19 mouse cellular contexts compared by ENCODE assay signal in genomic region chr4:13243268-13243667, GRCm38 (mm10).
DNase-seq lines count a peak whose midpoint lies in the region; ATAC-seq lines count a peak whose summit lies in the region.
"Had no signal": no experiment of that assay in that cellular context is flagged by ENCODE, and none has a peak within 500 bp of the region (broad histone marks: within the 10 kb centered on the region; RNA-seq: fewer than 3 reads in every experiment).

No protein-coding gene starts in this region.

- no peak overlapping the region for H3K4me3 ChIP-seq in heart, embryonic 10.5 days
- no peak overlapping the region for H3K4me3 ChIP-seq in heart, embryonic 11.5 days (ENCODE audit: low read depth, low read length)
- no peak overlapping the region for H3K4me3 ChIP-seq in neural tube, embryonic 13.5 days
- H3K4me3 ChIP-seq in intestine, embryonic 16.5 days (ENCODE audit: low read length): no peak overlapping the region
- H3K4me3 ChIP-seq: liver, embryonic 15.5 days; neural tube, embryonic 15.5 days had no signal

- H3K36me3 ChIP-seq in heart, embryonic 10.5 days: no peaks in the 10 kb centered on the region
- H3K36me3 ChIP-seq in heart, embryonic 11.5 days (ENCODE audit: control insufficient read depth, insufficient read depth, low read length): no peaks in the 10 kb centered on the region
- no peaks in the 10 kb centered on the region for H3K36me3 ChIP-seq in neural tube, embryonic 13.5 days
- no peaks in the 10 kb centered on the region for H3K36me3 ChIP-seq in intestine, embryonic 16.5 days (ENCODE audit: control insufficient read depth, insufficient read depth, low read length)
- H3K36me3 ChIP-seq: liver, embryonic 15.5 days; neural tube, embryonic 15.5 days had no signal

- H3K4me1 ChIP-seq in heart, embryonic 10.5 days: peaks cover 32% of the 10 kb centered on the region
- H3K4me1 ChIP-seq in heart, embryonic 11.5 days (ENCODE audit: control insufficient read depth, insufficient read depth, low read length): peaks cover 20% of the 10 kb centered on the region
- H3K4me1 ChIP-seq in neural tube, embryonic 13.5 days (replicated peaks): peaks cover 28% of the 10 kb centered on the region
- 0 out of 2 replicates have a peak, but pooled peaks cover 2% of the 10 kb centered on the region for H3K4me1 ChIP-seq in intestine, embryonic 16.5 days (ENCODE audit: control insufficient read depth, insufficient read depth, low read length)
- H3K4me1 ChIP-seq: liver, embryonic 15.5 days had no signal

- no peaks in the 10 kb centered on the region for H3K27me3 ChIP-seq in heart, embryonic 10.5 days (ENCODE audit: insufficient read depth, poor library complexity, severe bottlenecking)
- H3K27me3 ChIP-seq in heart, embryonic 11.5 days (ENCODE audit: control insufficient read depth, insufficient read depth, low read length): no peaks in the 10 kb centered on the region
- no peaks in the 10 kb centered on the region for H3K27me3 ChIP-seq in neural tube, embryonic 13.5 days
- no peaks in the 10 kb centered on the region for H3K27me3 ChIP-seq in intestine, embryonic 16.5 days (replicated peaks; ENCODE audit: control insufficient read depth, insufficient read depth, low read length)
- H3K27me3 ChIP-seq: liver, embryonic 15.5 days; neural tube, embryonic 15.5 days had no signal

- no peak for ATAC-seq in heart, embryonic 11.5 days (replicated peaks; ENCODE audit: insufficient number of reproducible peaks, low FRiP score, low TSS enrichment)
- no peak for ATAC-seq in neural tube, embryonic 13.5 days (ENCODE audit: low read depth)
- ATAC-seq in intestine, embryonic 16.5 days: no peak
- ATAC-seq: inflammation-experienced regulatory T-cells, adult 6 months; lung, postnatal 0 days had no signal

- H3K9me3 ChIP-seq in heart, embryonic 10.5 days: no peaks in the 10 kb centered on the region
- no peaks in the 10 kb centered on the region for H3K9me3 ChIP-seq in heart, embryonic 11.5 days (replicated peaks; ENCODE audit: control insufficient read depth, low read length)
- no peaks in the 10 kb centered on the region for H3K9me3 ChIP-seq in neural tube, embryonic 13.5 days
- H3K9me3 ChIP-seq in intestine, embryonic 16.5 days (ENCODE audit: control insufficient read depth, low read length): no peaks in the 10 kb centered on the region
- H3K9me3 ChIP-seq: liver, embryonic 15.5 days; neural tube, embryonic 15.5 days had no signal

- WGBS in heart, embryonic 10.5 days: 60% methylated on average over 5 of the region's 5 CpGs
- WGBS in heart, embryonic 11.5 days (ENCODE audit: insufficient replicate concordance): 59% methylated on average over 5 of the region's 5 CpGs
- WGBS in neural tube, embryonic 13.5 days: 43% methylated on average over 5 of the region's 5 CpGs
- WGBS in intestine, embryonic 16.5 days: 59% methylated on average over 5 of the region's 5 CpGs

- H3K9ac ChIP-seq in heart, embryonic 11.5 days (ENCODE audit: low read depth, low read length): no peak overlapping the region
- no peak overlapping the region for H3K9ac ChIP-seq in neural tube, embryonic 13.5 days
- no peak overlapping the region for H3K9ac ChIP-seq in intestine, embryonic 16.5 days (ENCODE audit: low read depth, low read length)
- H3K9ac ChIP-seq: liver, embryonic 15.5 days; neural tube, embryonic 15.5 days had no signal

- no peak overlapping the region for H3K4me2 ChIP-seq in heart, embryonic 11.5 days
- H3K4me2 ChIP-seq in neural tube, embryonic 13.5 days: no peak overlapping the region
- H3K4me2 ChIP-seq in intestine, embryonic 16.5 days (ENCODE audit: low read depth, low read length): no peak overlapping the region
- H3K4me2 ChIP-seq: liver, embryonic 15.5 days; neural tube, embryonic 15.5 days had no signal

- DNase-seq in heart, embryonic 10.5 days (ENCODE audit: low spot score): no peak
- DNase-seq in neural tube, embryonic 10.5 days (ENCODE audit: extremely low spot score, low spot score): no peak
- DNase-seq in cerebellum, adult 11-12 months: no peak
- no peak for DNase-seq in gastrocnemius, adult 18-20 months (ENCODE audit: low spot score)
- DNase-seq: adrenal gland, postnatal 25 days; cerebellum, adult 2 months; cerebellum, postnatal 36 days; kidney, postnatal 14 days; left cerebral cortex, postnatal 4 days; midbrain, embryonic 14.5 days; spleen, adult 18-20 months; thymus, adult 18-20 months had no signal

- peak overlapping the region; percentile 70; the same call in 1 of the 2 replicates for H3K27ac ChIP-seq in heart, embryonic 10.5 days
- no peak overlapping the region for H3K27ac ChIP-seq in heart, embryonic 11.5 days (ENCODE audit: low read depth, low read length)
- H3K27ac ChIP-seq in neural tube, embryonic 13.5 days (replicated peaks): 0 out of 2 replicates have a peak overlapping the region, but pooled peaks have one; percentile 11
- H3K27ac ChIP-seq in intestine, embryonic 16.5 days (ENCODE audit: low read length): peak overlapping the region; percentile 51
- H3K27ac ChIP-seq: liver, embryonic 15.5 days; neural tube, embryonic 15.5 days had no signal
